Mouse (Mus musculus): ENCODE results near the gene Gm45717.

Gene Gm45717

GRCm38 (mm10) chr7:140902036-140902875 is 53.5 kb downstream of the Gm45717 start:
- DNase-seq, result peak in 1 of 2 experiments; percentile 58

GRCm38 (mm10) chr7:140900220-140900619 is 55.5 kb downstream of the Gm45717 start, which contains the start of gene Cox8b:
TSS of gene Cox8b (minus strand) at chr7:140900446.
- no peak for DNase-seq

All from kidney, postnatal 25 days (tissue).